Mouse (Mus musculus) neutrophil, adult 5-6 weeks (primary cell): Measurements from ENCODE around the gene Ergic2. TPM values are rescaled to one million over a fixed set of nuclear protein-coding genes. Genes with fewer than 3 reads are reported as not detected.

Experiments used
- ATAC-seq: fragments of 151-379, 151-347 bp; 2 replicates; pipeline ENCODE4 v1.8.0; 2017; ENCODE audit warnings: mild to moderate bottlenecking, moderate TSS enrichment; ENCODE audit not compliant: insufficient number of reproducible peaks, poor library complexity, low FRiP score, severe bottlenecking; ENCODE audit errors: extremely low read depth
- total RNA-seq: library from RNA; stranded (forward); fragments of 200-1000 nt; gene quantifications from 2 replicates; pipeline ENCODE4 v1.2.3, GENCODE M21; 2017

Ergic2 gene
- 193 and 198 TPM in 2 replicates for total RNA-seq

DNA sequence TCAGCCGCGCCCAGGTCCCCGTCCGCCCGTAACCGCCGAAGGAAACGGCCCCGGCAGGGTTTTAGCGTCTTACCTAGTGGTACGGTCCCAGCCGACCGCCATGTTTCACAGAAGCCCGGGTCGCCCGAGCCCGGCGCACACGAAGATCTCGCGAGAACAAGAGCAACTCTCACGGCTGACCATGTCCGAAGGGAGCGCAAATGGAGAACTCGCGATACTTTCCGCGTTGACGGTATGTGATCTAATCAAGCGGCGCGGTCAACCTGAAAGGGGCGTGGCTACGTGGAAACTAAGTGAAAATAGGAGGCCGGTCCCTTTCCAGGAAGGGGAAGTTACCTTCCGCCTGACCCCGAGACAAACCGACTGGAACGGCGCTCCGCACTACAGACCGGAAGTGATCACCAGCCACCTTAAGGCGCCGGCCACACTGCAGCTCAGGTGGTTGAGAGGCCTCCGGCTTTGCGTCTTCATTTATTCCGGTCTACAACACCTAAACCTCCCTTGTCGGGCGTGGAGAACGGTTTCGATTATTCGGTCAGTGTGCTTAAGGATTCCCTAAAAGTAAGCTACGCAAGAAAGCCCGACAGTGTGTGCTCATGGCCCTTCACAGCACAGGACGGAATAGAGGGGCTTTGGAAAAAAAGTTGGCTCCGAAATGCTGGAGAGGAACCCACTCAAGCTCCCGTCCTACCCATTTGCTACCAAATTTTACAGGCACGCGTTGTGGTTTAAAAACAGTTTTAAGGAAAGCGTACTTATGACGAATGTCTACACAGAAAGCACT is at the start of gene Ergic2:
Ergic2 (minus strand) TSS at position 478 of the 784 bp plus-strand sequence.
- peak; percentile 95 for ATAC-seq

GRCm38 (mm10) chr6:148260729-148261101 is 48.5 kb upstream of the Ergic2 start:
- no peak for ATAC-seq

DNA sequence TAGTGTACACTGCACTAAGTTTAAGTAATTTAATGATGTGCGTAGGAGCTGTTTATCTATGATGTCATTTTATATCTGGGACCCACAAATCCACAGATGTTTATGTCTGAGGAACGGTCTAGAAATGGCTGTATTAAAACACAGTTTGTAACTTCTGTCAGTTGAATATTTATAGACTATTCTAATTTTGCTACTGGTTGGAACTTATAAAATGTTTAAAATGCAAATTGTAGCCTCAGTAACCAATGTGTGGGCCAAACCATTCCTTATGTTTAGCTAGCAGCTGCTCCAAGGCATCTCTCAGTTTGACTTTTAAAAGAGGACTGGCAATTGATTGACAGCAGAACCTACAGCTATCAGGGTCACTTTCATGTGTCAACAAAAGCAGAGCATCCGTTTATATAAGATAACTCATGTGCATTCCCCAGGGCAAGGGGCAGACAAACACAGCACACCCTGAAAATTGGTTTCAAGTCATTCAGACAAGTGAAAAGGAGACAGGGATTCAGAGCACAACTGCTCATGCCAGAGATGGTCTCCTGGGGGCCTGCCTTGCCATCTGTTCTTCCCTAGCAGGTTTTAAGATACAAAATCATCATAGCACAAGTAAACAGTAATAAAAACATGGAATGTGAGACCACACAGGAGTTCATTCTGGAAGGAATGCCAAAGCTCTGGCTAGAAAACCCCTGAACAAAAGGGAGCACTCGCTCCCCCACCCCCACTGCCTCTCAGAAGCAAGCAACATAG is 48.0 kb upstream of the Ergic2 start:
- ATAC-seq: no peak

- no peak for ATAC-seq
Observed at GRCm38 (mm10) chr6:148259074-148259473, 46.9 kb upstream of the Ergic2 start.

DNA sequence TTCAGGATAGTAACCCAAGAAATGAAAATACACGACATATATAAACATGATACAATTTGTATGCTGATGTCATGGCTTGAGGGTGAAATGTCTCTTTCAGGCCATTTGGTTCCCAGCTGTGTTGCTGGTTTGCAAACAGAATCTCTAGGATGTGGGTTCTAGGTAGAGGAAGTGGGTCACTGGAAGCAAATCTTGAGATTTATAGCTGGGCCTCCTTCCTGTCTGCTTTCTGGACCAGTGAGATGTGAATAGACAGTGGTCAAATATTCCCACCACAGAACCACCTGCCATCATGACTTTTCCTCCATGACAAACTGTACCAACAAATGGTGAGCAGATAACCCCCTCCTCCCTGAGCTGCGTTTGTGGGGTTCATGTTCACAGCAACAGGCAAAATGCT is 45.6 kb upstream of the Ergic2 start:
- ATAC-seq: no peak

DNA sequence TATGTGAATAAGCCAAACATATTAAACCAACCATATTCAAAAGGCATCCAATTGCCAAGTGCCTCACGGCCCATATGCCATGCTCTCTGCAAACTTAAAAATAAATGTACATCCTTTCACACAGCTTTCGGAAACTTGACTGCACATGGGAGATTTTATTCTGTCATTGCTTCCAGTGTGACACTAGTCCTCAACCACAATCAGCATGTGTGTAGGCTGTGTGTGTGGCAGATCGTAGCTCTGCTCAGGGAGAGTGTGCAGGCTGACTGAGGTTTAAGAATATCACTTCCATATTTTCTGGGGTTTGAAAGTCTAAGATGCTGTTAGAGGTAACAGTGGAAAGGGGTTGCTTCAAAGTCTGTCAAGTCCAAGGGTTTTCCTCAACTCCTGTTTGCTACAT is 43.9 kb upstream of the Ergic2 start:
- no peak for ATAC-seq

GRCm38 (mm10) chr6:148255395-148256053 is 43.4 kb upstream of the Ergic2 start:
- no peak for ATAC-seq

GRCm38 (mm10) chr6:148249221-148249620 is 37.0 kb upstream of the Ergic2 start:
- no peak for ATAC-seq

GRCm38 (mm10) chr6:148248625-148249024 is 36.5 kb upstream of the Ergic2 start:
- ATAC-seq: no peak

- ATAC-seq: no peak
Observed at GRCm38 (mm10) chr6:148246544-148246943, 34.4 kb upstream of the Ergic2 start.

DNA sequence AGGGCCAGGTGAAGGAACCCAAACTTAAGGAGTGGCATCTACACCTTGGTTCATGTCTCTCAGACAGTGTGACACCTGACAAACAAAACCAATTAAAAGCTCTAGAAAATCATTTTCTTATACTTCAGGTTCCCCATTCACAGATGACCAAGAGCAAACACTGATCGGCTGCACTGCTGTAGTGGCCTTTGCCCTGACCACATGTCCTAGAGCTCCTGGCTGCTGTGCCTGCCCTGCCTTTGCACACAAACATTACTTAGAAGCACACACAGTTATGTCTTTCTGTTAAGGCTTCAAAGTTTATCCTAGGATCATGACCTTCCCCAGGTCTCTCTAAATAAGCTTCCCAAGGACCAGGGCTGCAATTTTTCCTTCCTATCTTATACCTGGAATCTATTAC is 32.7 kb upstream of the Ergic2 start:
- ATAC-seq: no peak

DNA sequence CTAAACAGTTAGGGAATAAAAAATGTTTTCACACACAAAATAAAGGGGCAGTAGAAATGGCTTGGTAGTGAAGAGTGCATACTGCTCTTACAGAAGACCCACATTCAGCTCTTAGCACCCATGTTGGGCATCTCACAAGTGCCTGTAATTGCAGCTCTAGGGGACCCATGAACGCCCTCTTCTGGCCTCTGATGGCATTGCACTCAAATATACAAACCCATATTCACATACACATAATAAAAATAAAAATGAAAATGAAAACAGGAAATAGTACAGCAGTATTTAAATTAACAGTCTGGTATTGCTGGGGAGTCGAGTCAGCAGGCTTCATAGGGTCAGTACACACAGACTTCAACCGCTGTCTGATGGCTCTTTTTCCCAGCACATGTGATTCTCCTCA is 30.1 kb upstream of the Ergic2 start:
- ATAC-seq: no peak

GRCm38 (mm10) chr6:148241685-148242084 is 29.5 kb upstream of the Ergic2 start:
- ATAC-seq: no peak

GRCm38 (mm10) chr6:148239311-148239710 is 27.1 kb upstream of the Ergic2 start:
- ATAC-seq: no peak

- no peak for ATAC-seq
Observed at GRCm38 (mm10) chr6:148237453-148237852, 25.3 kb upstream of the Ergic2 start.

GRCm38 (mm10) chr6:148234105-148234828 is 22.1 kb upstream of the Ergic2 start:
- ATAC-seq: no peak

DNA sequence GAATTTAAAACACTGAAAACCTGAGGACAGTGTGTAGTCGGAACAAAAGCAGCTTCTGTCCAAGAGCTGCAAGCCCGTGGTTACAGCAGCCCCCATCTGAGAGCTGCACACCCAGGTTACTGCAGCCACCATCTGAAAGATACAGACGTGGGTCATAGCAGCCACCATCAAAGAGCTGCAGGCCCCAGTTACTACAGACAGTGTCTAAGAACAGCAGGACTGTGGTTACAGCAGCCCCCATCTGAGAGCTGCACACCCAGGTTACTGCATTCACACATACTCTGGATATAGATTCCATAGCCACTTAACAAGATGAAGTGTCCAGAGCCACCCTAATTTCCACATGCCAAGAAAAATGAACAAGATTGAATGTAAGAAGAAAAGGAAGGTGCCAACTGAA is 15.4 kb upstream of the Ergic2 start:
- no peak for ATAC-seq

DNA sequence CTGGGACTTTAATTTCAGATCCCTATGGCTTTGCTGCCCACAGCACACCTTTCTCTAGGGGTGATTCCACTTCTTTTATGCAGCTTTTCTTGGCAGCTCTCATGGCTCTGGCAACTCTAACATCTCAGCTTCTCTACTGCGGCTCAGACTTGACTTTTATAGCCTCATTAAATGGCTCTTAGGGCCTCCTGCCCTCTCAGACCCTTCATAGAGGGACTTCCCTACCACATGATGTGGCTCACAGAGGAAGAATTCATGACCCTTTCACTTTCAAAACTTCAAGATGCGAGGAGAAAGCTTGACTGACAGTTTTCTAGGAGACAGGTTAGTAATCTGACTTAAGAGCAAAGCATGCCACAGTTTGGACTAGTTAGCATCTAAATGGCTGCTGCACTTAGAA is 10.5 kb upstream of the Ergic2 start:
- ATAC-seq: no peak
